Mouse (Mus musculus) neural tube, embryonic 11.5 days (tissue): ENCODE results near the gene Gm43064. TPM values are rescaled to one million over a fixed set of nuclear protein-coding genes. Genes with fewer than 3 reads are reported as not detected.
"Not testable (repeated sequence)": the region's sequence is repeated elsewhere in the genome, so short reads cannot be mapped to it uniquely, and the experiment has no call there.

Source experiments
- ATAC-seq: fragments of 200-750 bp; cut with Nextera tagmentation; 2 replicates; pipeline ENCODE4 v1.8.0; 2017; ENCODE audit warnings: moderate number of reproducible peaks, mild to moderate bottlenecking, moderate TSS enrichment, moderate library complexity; ENCODE audit not compliant: insufficient read depth, low FRiP score, low TSS enrichment
- DNase-seq: peaks from one replicate; pipeline ENCODE4 v3.0.0-alpha.2; 2015; ENCODE audit warnings: low spot score
- H3K27ac ChIP-seq: fragments of 300-500 bp; sonication (generic); 2 replicates; pipeline ENCODE4 v1.5.1; 2014; ENCODE audit warnings: low read depth, mild to moderate bottlenecking, low read length
- H3K27me3 ChIP-seq: fragments of 300-500 bp; sonication (generic); 2 replicates; pipeline ENCODE4 v1.6.1; 2014; ENCODE audit warnings: mild to moderate bottlenecking, low read length, mixed read lengths; ENCODE audit not compliant: control insufficient read depth, insufficient read depth
- H3K36me3 ChIP-seq: fragments of 300-500 bp; sonication (generic); 2 replicates; pipeline ENCODE4 v1.6.1; 2014; ENCODE audit warnings: mild to moderate bottlenecking, low read length, moderate library complexity, mixed read lengths; ENCODE audit not compliant: control insufficient read depth, insufficient read depth
- H3K4me1 ChIP-seq: fragments of 300-500 bp; sonication (generic); 2 replicates; pipeline ENCODE4 v1.6.1; 2014; ENCODE audit warnings: low read length, mixed read lengths; ENCODE audit not compliant: control insufficient read depth, insufficient read depth
- H3K4me2 ChIP-seq: fragments of 300-500 bp; sonication (generic); 2 replicates; pipeline ENCODE4 v1.6.1; 2014; ENCODE audit warnings: low read depth, mild to moderate bottlenecking, moderate library complexity
- H3K4me3 ChIP-seq: fragments of 300-500 bp; sonication (generic); 2 replicates; pipeline ENCODE4 v1.5.1; 2014; ENCODE audit warnings: low read depth, low read length
- H3K9ac ChIP-seq: fragments of 300-500 bp; sonication (generic); 2 replicates; pipeline ENCODE4 v1.6.1; 2014; ENCODE audit warnings: mild to moderate bottlenecking, low read length
- H3K9me3 ChIP-seq: fragments of 300-500 bp; sonication (generic); 2 replicates; pipeline ENCODE4 v1.6.1; 2016; ENCODE audit warnings: low read length; ENCODE audit not compliant: control insufficient read depth
- WGBS: fragments of 180-500 bp; shearing (Covaris S2); extraction: QIAGEN DNeasy Blood & Tissue Kit; methylation state at CpG from one replicate; pipeline ENCODE4 v1.1.7; 2014; 5-methylcytosine and 5-hydroxymethylcytosine counted together
- polyA plus RNA-seq: library from polyadenylated mRNA; unstranded; fragments of >200 nt; fragmentation: Nextera tagmentation; extraction: Ambion mirVana; gene quantifications from 2 replicates; pipeline ENCODE4 v1.2.1, GENCODE M21; 2014

Gene Gm43064
- polyA plus RNA-seq, 1 experiment from 2014 or later: 0.19 TPM

- DNase-seq: no peak
- no peak overlapping the region for H3K4me2 ChIP-seq
- H3K4me1 ChIP-seq: no peaks in the 10 kb centered on the region
- WGBS: 85% methylated on average over 10 of the region's 10 CpGs
- H3K4me3 ChIP-seq: no peak overlapping the region
- H3K36me3 ChIP-seq: no peaks in the 10 kb centered on the region
- ATAC-seq: no peak
- H3K9ac ChIP-seq: no peak overlapping the region
- no peak overlapping the region for H3K27ac ChIP-seq
- H3K9me3 ChIP-seq: no peaks in the 10 kb centered on the region
- H3K27me3 ChIP-seq: no peaks in the 10 kb centered on the region
Observed at GRCm38 (mm10) chr3:103835951-103836310, 26.6 kb downstream of the Gm43064 start.

- Histone ChIP-seq H3K4me2 (no peak overlapping the region), H3K36me3 (no peaks in the 10 kb centered on the region), H3K27ac (no peak overlapping the region), H3K9me3 (no peaks in the 10 kb centered on the region), H3K4me3 (no peak overlapping the region), H3K9ac (no peak overlapping the region), H3K4me1 (no peaks in the 10 kb centered on the region), H3K27me3 (no peaks in the 10 kb centered on the region)
- 97% methylated on average over 5 of the region's 5 CpGs for WGBS
- ATAC-seq: no peak
- DNase-seq: no peak
Observed at GRCm38 (mm10) chr3:103836453-103836852, 27.1 kb downstream of the Gm43064 start.

GRCm38 (mm10) chr3:103839711-103840110 lies 30.3 kb downstream of the Gm43064 start:
- no peak for DNase-seq
- H3K9me3 ChIP-seq: no peaks in the 10 kb centered on the region
- ATAC-seq: no peak
- WGBS: 92% methylated on average over 6 of the region's 6 CpGs
- H3K27me3 ChIP-seq: no peaks in the 10 kb centered on the region
- no peak overlapping the region for H3K27ac ChIP-seq
- H3K9ac ChIP-seq: no peak overlapping the region
- H3K4me3 ChIP-seq: no peak overlapping the region
- H3K36me3 ChIP-seq: no peaks in the 10 kb centered on the region
- H3K4me2 ChIP-seq: no peak overlapping the region
- no peaks in the 10 kb centered on the region for H3K4me1 ChIP-seq

GRCm38 (mm10) chr3:103840195-103840594 lies 30.8 kb downstream of the Gm43064 start:
- ATAC-seq, H3K4me1 ChIP-seq, H3K4me3 ChIP-seq, H3K36me3 ChIP-seq, H3K9ac ChIP-seq, H3K27me3 ChIP-seq, H3K4me2 ChIP-seq, H3K27ac ChIP-seq, H3K9me3 ChIP-seq, DNase-seq: not testable (repeated sequence)
- WGBS: 75% methylated on average over 3 of the region's 3 CpGs

GRCm38 (mm10) chr3:103840946-103841345 lies 31.6 kb downstream of the Gm43064 start:
- H3K9me3 ChIP-seq, H3K27me3 ChIP-seq, H3K27ac ChIP-seq, DNase-seq, H3K4me3 ChIP-seq, ATAC-seq, H3K4me1 ChIP-seq, H3K4me2 ChIP-seq, H3K9ac ChIP-seq, H3K36me3 ChIP-seq: not testable (repeated sequence)
- 86% methylated on average over 7 of the region's 7 CpGs for WGBS

GRCm38 (mm10) chr3:103850644-103851363 lies 41.4 kb downstream of the Gm43064 start:
- ATAC-seq (no peak), DNase-seq (no peak)
- WGBS: 85% methylated on average over 9 of the region's 9 CpGs
- Histone ChIP-seq H3K9me3 (no peaks in the 10 kb centered on the region), H3K27me3 (no peaks in the 10 kb centered on the region), H3K4me2 (no peak overlapping the region), H3K27ac (no peak overlapping the region), H3K4me1 (no peaks in the 10 kb centered on the region), H3K36me3 (no peaks in the 10 kb centered on the region), H3K4me3 (no peak overlapping the region), H3K9ac (no peak overlapping the region)

GRCm38 (mm10) chr3:103851481-103851880 lies 42.1 kb downstream of the Gm43064 start:
- no peak overlapping the region for H3K9ac ChIP-seq
- WGBS: 92% methylated on average over 6 of the region's 6 CpGs

GRCm38 (mm10) chr3:103851882-103852281 lies 42.5 kb downstream of the Gm43064 start:
- Histone ChIP-seq H3K4me3 (no peak overlapping the region), H3K4me2 (no peak overlapping the region), H3K4me1 (no peaks in the 10 kb centered on the region), H3K9ac (no peak overlapping the region), H3K27me3 (no peaks in the 10 kb centered on the region), H3K27ac (no peak overlapping the region), H3K36me3 (no peaks in the 10 kb centered on the region), H3K9me3 (no peaks in the 10 kb centered on the region)
- WGBS: 88% methylated on average over 8 of the region's 8 CpGs
- ATAC-seq (no peak), DNase-seq (no peak)

More at GRCm38 (mm10) chr3:103851481-103851880, 42.1 kb downstream of the Gm43064 start:
- Histone ChIP-seq H3K27ac (no peak overlapping the region), H3K4me3 (no peak overlapping the region), H3K4me1 (no peaks in the 10 kb centered on the region), H3K4me2 (no peak overlapping the region), H3K36me3 (no peaks in the 10 kb centered on the region), H3K9me3 (no peaks in the 10 kb centered on the region), H3K27me3 (no peaks in the 10 kb centered on the region)
- no peak for DNase-seq
- ATAC-seq: no peak

- no peaks in the 10 kb centered on the region for H3K4me1 ChIP-seq
- H3K4me2 ChIP-seq: no peak overlapping the region
- H3K27me3 ChIP-seq: no peaks in the 10 kb centered on the region
- H3K27ac ChIP-seq: no peak overlapping the region
- no peaks in the 10 kb centered on the region for H3K36me3 ChIP-seq
- DNase-seq: no peak
- H3K4me3 ChIP-seq: no peak overlapping the region
- no peak overlapping the region for H3K9ac ChIP-seq
- WGBS: 80% methylated on average over 3 of the region's 3 CpGs
- H3K9me3 ChIP-seq: no peaks in the 10 kb centered on the region
- ATAC-seq: no peak
Observed at GRCm38 (mm10) chr3:103852565-103853299, 43.4 kb downstream of the Gm43064 start.
